Mouse (Mus musculus) neural tube, embryonic 12.5 days (tissue): ENCODE data around the gene Robo3. TPM values are rescaled to one million over a fixed set of nuclear protein-coding genes. Genes with fewer than 3 reads are reported as not detected.

Source experiments
- ATAC-seq: fragments of 200-750 bp; cut with Nextera tagmentation; 2 replicates; pipeline ENCODE4 v1.8.0; 2017; ENCODE audit warnings: low read depth, mild to moderate bottlenecking, moderate TSS enrichment, moderate library complexity; ENCODE audit not compliant: low FRiP score
- H3K27ac ChIP-seq: fragments of 300-500 bp; sonication (generic); 2 replicates; pipeline ENCODE4 v1.5.1; 2016
- H3K27me3 ChIP-seq: fragments of 300-500 bp; sonication (generic); replicated peaks from 2 replicates; pipeline ENCODE4 v1.6.1; 2016; ENCODE audit warnings: mild to moderate bottlenecking
- H3K36me3 ChIP-seq: fragments of 300-500 bp; sonication (generic); 2 replicates; pipeline ENCODE4 v1.6.1; 2016; ENCODE audit warnings: mild to moderate bottlenecking
- H3K4me1 ChIP-seq: fragments of 300-500 bp; sonication (generic); 2 replicates; pipeline ENCODE4 v1.6.1; 2016
- H3K4me2 ChIP-seq: fragments of 300-500 bp; sonication (generic); replicated peaks from 2 replicates; pipeline ENCODE4 v1.6.1; 2016; ENCODE audit warnings: mild to moderate bottlenecking
- H3K4me3 ChIP-seq: fragments of 300-500 bp; sonication (generic); 2 replicates; pipeline ENCODE4 v1.5.1; 2016
- H3K9ac ChIP-seq: fragments of 300-500 bp; sonication (generic); 2 replicates; pipeline ENCODE4 v1.6.1; 2016; ENCODE audit warnings: mild to moderate bottlenecking
- H3K9me3 ChIP-seq: fragments of 300-500 bp; sonication (generic); 2 replicates; pipeline ENCODE4 v1.6.1; 2016; ENCODE audit warnings: mild to moderate bottlenecking
- WGBS: fragments of 180-500 bp; shearing (Covaris S2); methylation state at CpG from one replicate; pipeline ENCODE4 v1.1.7; 2016; 5-methylcytosine and 5-hydroxymethylcytosine counted together
- polyA plus RNA-seq: library from polyadenylated mRNA; unstranded; fragments of >200 nt; fragmentation: Nextera tagmentation; extraction: Ambion mirVana; gene quantifications from 2 replicates; pipeline ENCODE4 v1.2.1, GENCODE M21; 2016

Robo3 gene
- 124 and 127 TPM in 2 replicates for polyA plus RNA-seq

- no peaks in the 10 kb centered on the region for H3K36me3 ChIP-seq
- H3K4me1 ChIP-seq, result peaks cover 14% of the 10 kb centered on the region
- H3K27me3 ChIP-seq, result peaks cover 72% of the 10 kb centered on the region
- H3K4me3 ChIP-seq, result peak within 1 kb of the TSS; percentile 38
- 0 out of 2 replicates have a peak within 1 kb of the TSS, but pooled peaks have one; percentile 26 for H3K9ac ChIP-seq
- no peak within 1 kb of the TSS for H3K27ac ChIP-seq
- WGBS, result under 1% methylated on average over 40 of the region's 40 CpGs
- ATAC-seq, result peak; percentile 11; the same call in 1 of the 2 replicates
- H3K4me2 ChIP-seq, result peak within 1 kb of the TSS; percentile 62
- H3K9me3 ChIP-seq, result no peaks in the 10 kb centered on the region
Measured at GRCm38 (mm10) chr9:37432720-37433421, at the start of gene Robo3. Gene Robo3 (minus strand): TSS chr9:37433246.

GRCm38 (mm10) chr9:37474923-37475322, 41.9 kb upstream of the Robo3 start:
- H3K36me3 ChIP-seq, result no peaks in the 10 kb centered on the region
- H3K4me2 ChIP-seq, result no peak overlapping the region
- H3K27me3 ChIP-seq, result no peaks in the 10 kb centered on the region
- ATAC-seq, result no peak
- H3K9ac ChIP-seq, result no peak overlapping the region
- H3K27ac ChIP-seq, result no peak overlapping the region
- 91% methylated on average over 7 of the region's 7 CpGs for WGBS
- H3K9me3 ChIP-seq, result no peaks in the 10 kb centered on the region
- no peak overlapping the region for H3K4me3 ChIP-seq
- no peaks in the 10 kb centered on the region for H3K4me1 ChIP-seq

GRCm38 (mm10) chr9:37473611-37474125, 40.6 kb upstream of the Robo3 start:
- H3K4me3 ChIP-seq, result no peak overlapping the region
- H3K9me3 ChIP-seq, result no peaks in the 10 kb centered on the region
- no peak for ATAC-seq
- no peak overlapping the region for H3K4me2 ChIP-seq
- 73% methylated on average over 3 of the region's 3 CpGs for WGBS
- no peaks in the 10 kb centered on the region for H3K27me3 ChIP-seq
- no peaks in the 10 kb centered on the region for H3K4me1 ChIP-seq
- H3K9ac ChIP-seq, result no peak overlapping the region
- no peak overlapping the region for H3K27ac ChIP-seq
- H3K36me3 ChIP-seq, result no peaks in the 10 kb centered on the region

GRCm38 (mm10) chr9:37462764-37463163, 29.7 kb upstream of the Robo3 start:
- 18% methylated on average over 7 of the region's 7 CpGs for WGBS
- Histone ChIP-seq H3K4me3 (no peak overlapping the region), H3K27me3 (peaks cover 49% of the 10 kb centered on the region), H3K27ac (no peak overlapping the region), H3K9me3 (no peaks in the 10 kb centered on the region), H3K9ac (no peak overlapping the region), H3K4me1 (peaks cover 13% of the 10 kb centered on the region), H3K36me3 (no peaks in the 10 kb centered on the region), H3K4me2 (no peak overlapping the region)
- ATAC-seq, result no peak

GRCm38 (mm10) chr9:37461571-37461970, 28.5 kb upstream of the Robo3 start:
- Histone ChIP-seq H3K27me3 (peaks cover 60% of the 10 kb centered on the region), H3K9me3 (no peaks in the 10 kb centered on the region), H3K4me1 (peaks cover 23% of the 10 kb centered on the region), H3K4me2 (no peak overlapping the region), H3K36me3 (no peaks in the 10 kb centered on the region), H3K9ac (no peak overlapping the region), H3K27ac (no peak overlapping the region), H3K4me3 (no peak overlapping the region)
- no peak for ATAC-seq
- 4% methylated on average over 3 of the region's 3 CpGs for WGBS

GRCm38 (mm10) chr9:37460961-37461340, 27.9 kb upstream of the Robo3 start:
- Histone ChIP-seq H3K9ac (peak overlapping the region; percentile 66), H3K4me3 (peak overlapping the region; percentile 46), H3K9me3 (no peaks in the 10 kb centered on the region), H3K4me2 (peak overlapping the region; percentile 86), H3K4me1 (peaks cover 30% of the 10 kb centered on the region), H3K36me3 (no peaks in the 10 kb centered on the region), H3K27ac (0 out of 2 replicates have a peak overlapping the region, but pooled peaks have one; percentile 79), H3K27me3 (peaks cover 63% of the 10 kb centered on the region)
- no peak for ATAC-seq
- WGBS, result 6% methylated on average over 5 of the region's 5 CpGs

- Histone ChIP-seq H3K9ac (peak overlapping the region; percentile 66), H3K9me3 (no peaks in the 10 kb centered on the region), H3K36me3 (no peaks in the 10 kb centered on the region), H3K27me3 (peaks cover 70% of the 10 kb centered on the region), H3K4me1 (peaks cover 36% of the 10 kb centered on the region), H3K4me2 (peak overlapping the region; percentile 86), H3K27ac (peak overlapping the region; percentile 79), H3K4me3 (peak overlapping the region; percentile 46)
- under 1% methylated on average over 81 of the region's 81 CpGs for WGBS
- ATAC-seq, result peak; percentile 75
Measured at GRCm38 (mm10) chr9:37460043-37460960, 27.3 kb upstream of the Robo3 start.

- WGBS, result 0% methylated on average over 9 of the region's 9 CpGs
- H3K4me1 ChIP-seq, result peaks cover 42% of the 10 kb centered on the region
Measured at GRCm38 (mm10) chr9:37459665-37460042, 26.6 kb upstream of the Robo3 start.

GRCm38 (mm10) chr9:37457151-37457550, 24.1 kb upstream of the Robo3 start:
- Histone ChIP-seq H3K4me1 (peaks cover 57% of the 10 kb centered on the region), H3K4me2 (peak overlapping the region; percentile 46), H3K27ac (no peak overlapping the region)

More at GRCm38 (mm10) chr9:37459665-37460042, 26.6 kb upstream of the Robo3 start:
- Histone ChIP-seq H3K4me3 (peak overlapping the region; percentile 46), H3K9ac (peak overlapping the region; percentile 66), H3K27me3 (peaks cover 76% of the 10 kb centered on the region), H3K36me3 (no peaks in the 10 kb centered on the region), H3K4me2 (peak overlapping the region; percentile 86), H3K27ac (peak overlapping the region; percentile 79), H3K9me3 (no peaks in the 10 kb centered on the region)
- ATAC-seq, result no peak

GRCm38 (mm10) chr9:37456481-37456910, 23.4 kb upstream of the Robo3 start:
- WGBS, result 1% methylated on average over 20 of the region's 20 CpGs
- peak; percentile 49 for ATAC-seq
- Histone ChIP-seq H3K4me1 (peaks cover 59% of the 10 kb centered on the region), H3K36me3 (no peaks in the 10 kb centered on the region), H3K4me3 (0 out of 2 replicates have a peak overlapping the region, but pooled peaks have one; percentile 2), H3K9me3 (no peaks in the 10 kb centered on the region), H3K27ac (no peak overlapping the region), H3K9ac (no peak overlapping the region), H3K4me2 (peak overlapping the region; percentile 46), H3K27me3 (peaks cover 80% of the 10 kb centered on the region)

More at GRCm38 (mm10) chr9:37457151-37457550, 24.1 kb upstream of the Robo3 start:
- Histone ChIP-seq H3K36me3 (no peaks in the 10 kb centered on the region), H3K4me3 (no peak overlapping the region), H3K9ac (no peak overlapping the region), H3K9me3 (no peaks in the 10 kb centered on the region), H3K27me3 (peaks cover 86% of the 10 kb centered on the region)
- WGBS, result 28% methylated on average over 1 of the region's 1 CpGs
- no peak for ATAC-seq

- Histone ChIP-seq H3K4me1 (peaks cover 58% of the 10 kb centered on the region), H3K4me2 (peak overlapping the region; percentile 46), H3K27ac (no peak overlapping the region), H3K4me3 (0 out of 2 replicates have a peak overlapping the region, but pooled peaks have one; percentile 2), H3K9ac (no peak overlapping the region), H3K27me3 (peaks cover 76% of the 10 kb centered on the region), H3K36me3 (no peaks in the 10 kb centered on the region), H3K9me3 (no peaks in the 10 kb centered on the region)
- no peak for ATAC-seq
- 2% methylated on average over 8 of the region's 8 CpGs for WGBS
Measured at GRCm38 (mm10) chr9:37455868-37456267, 22.8 kb upstream of the Robo3 start.

- ATAC-seq, result no peak
- H3K27me3 ChIP-seq, result peaks cover 76% of the 10 kb centered on the region
- H3K36me3 ChIP-seq, result no peaks in the 10 kb centered on the region
- peak overlapping the region; percentile 24; the same call in 1 of the 2 replicates for H3K4me2 ChIP-seq
- no peaks in the 10 kb centered on the region for H3K9me3 ChIP-seq
- WGBS, result 0% methylated on average over 3 of the region's 3 CpGs
- H3K4me3 ChIP-seq, result no peak overlapping the region
- peaks cover 52% of the 10 kb centered on the region for H3K4me1 ChIP-seq
- no peak overlapping the region; the same call in 1 of the 2 replicates for H3K27ac ChIP-seq
- H3K9ac ChIP-seq, result no peak overlapping the region
Measured at GRCm38 (mm10) chr9:37454991-37455390, 21.9 kb upstream of the Robo3 start.
